Mouse (Mus musculus) hindbrain, postnatal 0 days (tissue): ENCODE measurements around the gene Rabac1. TPM values are rescaled to one million over a fixed set of nuclear protein-coding genes. Genes with fewer than 3 reads are reported as not detected.

Source experiments
- ATAC-seq: fragments of 200-750 bp; cut with Nextera tagmentation; 2 replicates; pipeline ENCODE4 v1.8.0; 2017; ENCODE audit warnings: mild to moderate bottlenecking, moderate TSS enrichment, moderate library complexity
- DNase-seq: peaks from one replicate; pipeline ENCODE4 v3.0.0-alpha.2; 2015; ENCODE audit warnings: low spot score
- H3K27ac ChIP-seq: fragments of 300-500 bp; sonication (generic); 2 replicates; pipeline ENCODE4 v1.5.1; 2014; ENCODE audit warnings: mild to moderate bottlenecking
- H3K27me3 ChIP-seq: fragments of 300-500 bp; sonication (generic); 2 replicates; pipeline ENCODE4 v1.6.1; 2014; ENCODE audit warnings: low read length, mixed read lengths; ENCODE audit not compliant: insufficient read depth
- H3K36me3 ChIP-seq: fragments of 300-500 bp; sonication (generic); 2 replicates; pipeline ENCODE4 v1.6.1; 2014; ENCODE audit warnings: low read length, mixed read lengths; ENCODE audit not compliant: insufficient read depth
- H3K4me1 ChIP-seq: fragments of 300-500 bp; sonication (generic); 2 replicates; pipeline ENCODE4 v1.6.1; 2014; ENCODE audit warnings: antibody characterized with exemption, low read length, mixed read lengths; ENCODE audit not compliant: insufficient read depth
- H3K4me2 ChIP-seq: fragments of 300-500 bp; sonication (generic); 2 replicates; pipeline ENCODE4 v1.6.1; 2014; ENCODE audit warnings: low read depth, mild to moderate bottlenecking, low read length, moderate library complexity, mixed read lengths
- H3K4me3 ChIP-seq: fragments of 300-500 bp; sonication (generic); 2 replicates; pipeline ENCODE4 v1.5.1; 2014; ENCODE audit warnings: low read length
- H3K9ac ChIP-seq: fragments of 300-500 bp; sonication (generic); replicated peaks from 2 replicates; pipeline ENCODE4 v1.6.1; 2014; ENCODE audit warnings: mild to moderate bottlenecking, low read length, moderate library complexity, mixed read lengths
- H3K9me3 ChIP-seq: fragments of 300-500 bp; sonication (generic); 2 replicates; pipeline ENCODE4 v1.6.1; 2016; ENCODE audit warnings: low read length, mixed read lengths
- CTCF ChIP-seq: IDR thresholded peaks from 2 replicates; pipeline ENCODE4 v1.5.1; 2016; ENCODE audit warnings: antibody characterized with exemption, control low read depth, low read depth
- WGBS: fragments of 180-500 bp; shearing (Covaris S2); extraction: QIAGEN DNeasy Blood & Tissue Kit; methylation state at CpG from one replicate; pipeline ENCODE4 v1.1.7; 2014; 5-methylcytosine and 5-hydroxymethylcytosine counted together
- polyA plus RNA-seq: library from polyadenylated mRNA; unstranded; fragments of >200 nt; fragmentation: Nextera tagmentation; extraction: Ambion mirVana; gene quantifications from 2 replicates; pipeline ENCODE4 v1.2.1, GENCODE M21; 2015
- total RNA-seq: library from RNA; depleted of rRNA; stranded (reverse); fragments of >200 nt; gene quantifications from 2 replicates; pipeline ENCODE4 v1.2.3, GENCODE M21; 2014

Gene Rabac1
- total and polyA plus RNA-seq, 2 experiments from 2014 or later = 530 to 705 TPM

GRCm38 (mm10) chr7:24984307-24984706 lies 11.8 kb upstream of the Rabac1 start:
- no peak overlapping the region for H3K9ac ChIP-seq
- H3K4me3 ChIP-seq = no peak overlapping the region
- H3K27ac ChIP-seq = no peak overlapping the region
- peaks cover 65% of the 10 kb centered on the region for H3K36me3 ChIP-seq
- no peaks in the 10 kb centered on the region for H3K4me1 ChIP-seq
- no peaks in the 10 kb centered on the region for H3K27me3 ChIP-seq
- no peak overlapping the region for H3K4me2 ChIP-seq
- peak; percentile 36 for TF ChIP-seq CTCF
- DNase-seq (no peak), ATAC-seq (no peak)
- 91% methylated on average over 2 of the region's 2 CpGs for WGBS
- H3K9me3 ChIP-seq = no peaks in the 10 kb centered on the region

- 88% methylated on average over 5 of the region's 5 CpGs for WGBS
- ATAC-seq (no peak), DNase-seq (no peak)
- H3K4me2 ChIP-seq = no peak overlapping the region
- H3K27me3 ChIP-seq = no peaks in the 10 kb centered on the region
- H3K9ac ChIP-seq = no peak overlapping the region
- H3K4me1 ChIP-seq = no peaks in the 10 kb centered on the region
- peaks cover 68% of the 10 kb centered on the region for H3K36me3 ChIP-seq
- TF ChIP-seq CTCF = no peak
- H3K4me3 ChIP-seq = no peak overlapping the region
- no peak overlapping the region for H3K27ac ChIP-seq
- H3K9me3 ChIP-seq = no peaks in the 10 kb centered on the region
Observed at GRCm38 (mm10) chr7:24983396-24983795, 10.8 kb upstream of the Rabac1 start.

- WGBS = 67% methylated on average over 7 of the region's 7 CpGs
- H3K4me2 ChIP-seq = no peak overlapping the region
- H3K4me3 ChIP-seq = no peak overlapping the region
- DNase-seq (no peak), ATAC-seq (no peak)
- H3K27me3 ChIP-seq = no peaks in the 10 kb centered on the region
- H3K36me3 ChIP-seq = peaks cover 62% of the 10 kb centered on the region
- no peaks in the 10 kb centered on the region for H3K9me3 ChIP-seq
- no peaks in the 10 kb centered on the region for H3K4me1 ChIP-seq
- TF ChIP-seq CTCF = no peak
- no peak overlapping the region for H3K27ac ChIP-seq
- H3K9ac ChIP-seq = no peak overlapping the region
Observed at GRCm38 (mm10) chr7:24980439-24980838, 7.9 kb upstream of the Rabac1 start.

GRCm38 (mm10) chr7:24978781-24979180 lies 6.2 kb upstream of the Rabac1 start:
- DNase-seq (no peak), ATAC-seq (no peak)
- Histone ChIP-seq H3K27ac (no peak overlapping the region), H3K4me1 (no peaks in the 10 kb centered on the region), H3K4me3 (no peak overlapping the region), H3K36me3 (peaks cover 50% of the 10 kb centered on the region), H3K27me3 (no peaks in the 10 kb centered on the region), H3K9me3 (no peaks in the 10 kb centered on the region), H3K4me2 (no peak overlapping the region), H3K9ac (no peak overlapping the region)
- WGBS = 83% methylated on average over 7 of the region's 7 CpGs
- TF ChIP-seq CTCF = no peak

GRCm38 (mm10) chr7:24974893-24975595 lies 2.5 kb upstream of the Rabac1 start:
- Histone ChIP-seq H3K4me3 (no peak overlapping the region), H3K4me1 (no peaks in the 10 kb centered on the region), H3K9ac (no peak overlapping the region), H3K36me3 (peaks cover 26% of the 10 kb centered on the region), H3K27me3 (no peaks in the 10 kb centered on the region), H3K27ac (no peak overlapping the region), H3K4me2 (no peak overlapping the region), H3K9me3 (no peaks in the 10 kb centered on the region)
- ATAC-seq (no peak), DNase-seq (peak; percentile 78)
- 29% methylated on average over 9 of the region's 9 CpGs for WGBS
- peak; percentile 81 for TF ChIP-seq CTCF

- ATAC-seq (no peak), DNase-seq (no peak)
- no peak overlapping the region for H3K9ac ChIP-seq
- H3K27ac ChIP-seq = no peak overlapping the region
- no peak overlapping the region for H3K4me3 ChIP-seq
- no peaks in the 10 kb centered on the region for H3K9me3 ChIP-seq
- peaks cover 17% of the 10 kb centered on the region for H3K36me3 ChIP-seq
- H3K4me2 ChIP-seq = no peak overlapping the region
- WGBS = 72% methylated on average over 5 of the region's 5 CpGs
- no peaks in the 10 kb centered on the region for H3K4me1 ChIP-seq
- TF ChIP-seq CTCF = no peak
- H3K27me3 ChIP-seq = no peaks in the 10 kb centered on the region
Observed at GRCm38 (mm10) chr7:24973902-24974301, 1.3 kb upstream of the Rabac1 start.

GRCm38 (mm10) chr7:24973208-24973607 lies 654 bp upstream of the Rabac1 start:
- Histone ChIP-seq H3K27ac (no peak overlapping the region), H3K9ac (no peak overlapping the region), H3K4me1 (no peaks in the 10 kb centered on the region), H3K9me3 (no peaks in the 10 kb centered on the region), H3K36me3 (peaks cover 10% of the 10 kb centered on the region; the same call in 1 of the 2 replicates), H3K4me2 (no peak overlapping the region), H3K27me3 (no peaks in the 10 kb centered on the region), H3K4me3 (no peak overlapping the region)
- ATAC-seq = no peak
- no peak for TF ChIP-seq CTCF
- DNase-seq = no peak
- WGBS = 86% methylated on average over 4 of the region's 4 CpGs
